In genomic region chr3:107983771-107984170, GRCm38 (mm10) we compare ENCODE assay signal across 25 mouse cellular contexts. TPM values are rescaled to one million over a fixed set of nuclear protein-coding genes. Genes with fewer than 3 reads are reported as not detected.
DNase-seq lines count a peak whose midpoint lies in the region; ATAC-seq and TF ChIP-seq lines count a peak whose summit lies in the region.
"Had no signal": no experiment of that assay in that cellular context is flagged by ENCODE, and none has a peak within 500 bp of the region (broad histone marks: within the 10 kb centered on the region; RNA-seq: fewer than 3 reads in every experiment).

No protein-coding gene starts in this region.

- WGBS in heart, adult 2 months, result 53% methylated on average over 3 of the region's 3 CpGs
- 47% methylated on average over 3 of the region's 3 CpGs for WGBS in kidney, embryonic 15.5 days
- WGBS in kidney, embryonic 14.5 days, result 50% methylated on average over 3 of the region's 3 CpGs

- TF ChIP-seq CTCF in heart, adult 2 months (IDR thresholded peaks at IDR 0.05), result no peak

- TF ChIP-seq EP300 in heart, adult 2 months (IDR thresholded peaks at IDR 0.05; ENCODE audit: insufficient read depth, low read depth, low read length), result no peak

- DNase-seq in heart, adult 11 months, result peak; percentile 86
- DNase-seq in heart, adult 2 months, result no peak
- DNase-seq in lung, postnatal 36 days, result peak; percentile 42
- DNase-seq in lung, postnatal 25 days (ENCODE audit: low spot score), result no peak
- no peak for DNase-seq in thymus, postnatal 25 days
- DNase-seq: cerebellum, adult 11-12 months; cerebellum, adult 9-10 months; cerebellum, postnatal 25 days; gastrocnemius, adult 2 months; gastrocnemius, postnatal 25 days; heart, adult 18-20 months; heart, postnatal 14 days had no signal

- intact Hi-C loops in heart, adult 2 months (cut with DNase I), result loop anchor here (2.0 to 5.0 kb wide), 2 partner anchors 19 to 34 kb away; partner anchors contain the start of gene Gstm1

- H3K9me3 ChIP-seq in kidney, embryonic 15.5 days (replicated peaks), result no peaks in the 10 kb centered on the region
- H3K9me3 ChIP-seq in kidney, embryonic 14.5 days (ENCODE audit: control insufficient read depth, low read length), result no peaks in the 10 kb centered on the region
- H3K9me3 ChIP-seq: embryonic facial prominence, embryonic 15.5 days; forebrain, embryonic 10.5 days; heart, embryonic 15.5 days; hindbrain, embryonic 10.5 days; hindbrain, embryonic 15.5 days had no signal

- H3K27me3 ChIP-seq in heart, adult 2 months (ENCODE audit: control insufficient read depth, insufficient read depth, low read length), result no peaks in the 10 kb centered on the region
- no peaks in the 10 kb centered on the region for H3K27me3 ChIP-seq in kidney, embryonic 15.5 days
- H3K27me3 ChIP-seq in kidney, embryonic 14.5 days (ENCODE audit: control insufficient read depth, insufficient read depth, low read length), result no peaks in the 10 kb centered on the region
- H3K27me3 ChIP-seq: embryonic facial prominence, embryonic 15.5 days; heart, embryonic 15.5 days; hindbrain, embryonic 15.5 days had no signal

- no peak overlapping the region for H3K4me2 ChIP-seq in kidney, embryonic 15.5 days
- H3K4me2 ChIP-seq in kidney, embryonic 14.5 days (replicated peaks; ENCODE audit: low read depth, low read length), result no peak overlapping the region
- H3K4me2 ChIP-seq: embryonic facial prominence, embryonic 15.5 days; heart, embryonic 11.5 days; heart, embryonic 15.5 days; hindbrain, embryonic 15.5 days had no signal

- TF ChIP-seq POLR2A in heart, adult 2 months (IDR thresholded peaks at IDR 0.05; ENCODE audit: insufficient read depth, low read depth, low read length), result no peak

- no peaks in the 10 kb centered on the region for H3K79me2 ChIP-seq in heart, adult 2 months (replicated peaks; ENCODE audit: control insufficient read depth, insufficient read depth, low read length)

- peaks cover 14% of the 10 kb centered on the region for H3K4me1 ChIP-seq in heart, adult 2 months (ENCODE audit: control insufficient read depth, insufficient read depth, low read length)
- H3K4me1 ChIP-seq in kidney, embryonic 15.5 days, result peaks cover 42% of the 10 kb centered on the region
- no peaks in the 10 kb centered on the region for H3K4me1 ChIP-seq in kidney, embryonic 14.5 days (ENCODE audit: control insufficient read depth, insufficient read depth, low read length)
- H3K4me1 ChIP-seq: hindbrain, embryonic 15.5 days had no signal

- H3K9ac ChIP-seq in heart, adult 2 months (ENCODE audit: low read depth, low read length), result no peak overlapping the region
- no peak overlapping the region for H3K9ac ChIP-seq in kidney, embryonic 15.5 days
- no peak overlapping the region for H3K9ac ChIP-seq in kidney, embryonic 14.5 days (ENCODE audit: low read depth, low read length)
- H3K9ac ChIP-seq: embryonic facial prominence, embryonic 15.5 days; heart, embryonic 15.5 days; hindbrain, embryonic 15.5 days had no signal

- no peak overlapping the region for H3K27ac ChIP-seq in heart, adult 2 months
- H3K27ac ChIP-seq in kidney, embryonic 15.5 days, result peak overlapping the region; percentile 25; the same call in 1 of the 2 replicates
- no peak overlapping the region for H3K27ac ChIP-seq in kidney, embryonic 14.5 days (ENCODE audit: low read depth, low read length)
- H3K27ac ChIP-seq: embryonic facial prominence, embryonic 15.5 days; forebrain, embryonic 10.5 days; gastrocnemius, adult 2 months; heart, embryonic 15.5 days; hindbrain, embryonic 10.5 days; hindbrain, embryonic 15.5 days had no signal

- ATAC-seq in kidney, embryonic 15.5 days (replicated peaks; ENCODE audit: low FRiP score), result no peak
- no peak for ATAC-seq in kidney, embryonic 14.5 days (ENCODE audit: low FRiP score, low TSS enrichment)
- ATAC-seq: activated CD4-positive, CD25-positive, alpha-beta regulatory T cell, adult 4 months; forebrain, embryonic 14.5 days had no signal

- no peaks in the 10 kb centered on the region for H3K36me3 ChIP-seq in heart, adult 2 months (ENCODE audit: control insufficient read depth, insufficient read depth, low read length)
- H3K36me3 ChIP-seq in kidney, embryonic 15.5 days, result no peaks in the 10 kb centered on the region
- H3K36me3 ChIP-seq in kidney, embryonic 14.5 days (ENCODE audit: control insufficient read depth, insufficient read depth, low read length), result no peaks in the 10 kb centered on the region
- H3K36me3 ChIP-seq: embryonic facial prominence, embryonic 15.5 days; forebrain, embryonic 10.5 days; heart, embryonic 15.5 days; hindbrain, embryonic 10.5 days; hindbrain, embryonic 15.5 days had no signal

- no peak overlapping the region for H3K4me3 ChIP-seq in heart, adult 2 months
- no peak overlapping the region for H3K4me3 ChIP-seq in kidney, embryonic 15.5 days (replicated peaks)
- H3K4me3 ChIP-seq in kidney, embryonic 14.5 days (ENCODE audit: low read length), result no peak overlapping the region
- H3K4me3 ChIP-seq: embryonic facial prominence, embryonic 15.5 days; erythroblast, embryonic 14.5 days; forebrain, embryonic 10.5 days; gastrocnemius, adult 2 months; heart, embryonic 15.5 days; hindbrain, embryonic 10.5 days; hindbrain, embryonic 15.5 days had no signal

RNA-seq across cellular contexts. Expression of gene Gstm2, which starts 2.5 kb away (rescaled TPM):
- total RNA-seq in heart, adult 2 months (2021), result 100 to 1,000 TPM; 214 to 222 TPM
- polyA plus RNA-seq in heart, adult 2 months (2012; rRNA removed), result 169 and 280 TPM in 2 replicates
- 93.9 and 101 TPM in 2 replicates for polyA plus RNA-seq in kidney, embryonic 15.5 days (2015; fragmentation: Nextera tagmentation; extraction: Ambion mirVana)
- 76.2 and 79.8 TPM in 2 replicates for polyA plus RNA-seq in kidney, embryonic 14.5 days (2014; fragmentation: Nextera tagmentation; extraction: Ambion mirVana)
- total RNA-seq: MEL had no signal
- polyA plus RNA-seq: activated CD4-positive, CD25-positive, alpha-beta regulatory T cell, adult 4 months; erythroblast, embryonic 14.5 days had no signal

RNA-seq across cellular contexts. Expression of gene Gstm3, which starts 14.7 kb away (rescaled TPM):
- total RNA-seq in heart, adult 2 months (2021), result not detected
- 0.08 TPM in 1 of 2 replicates, not detected in the other for polyA plus RNA-seq in heart, adult 2 months (2012; rRNA removed)
- polyA plus RNA-seq in kidney, embryonic 15.5 days (2015; fragmentation: Nextera tagmentation; extraction: Ambion mirVana), result 0.26 and 0.66 TPM in 2 replicates
- 0.16 TPM in 1 of 2 replicates, not detected in the other for polyA plus RNA-seq in kidney, embryonic 14.5 days (2014; fragmentation: Nextera tagmentation; extraction: Ambion mirVana)
- total RNA-seq: gastrocnemius, adult 2 months; gastrocnemius, postnatal 25 days; heart, adult 18-20 months; heart, postnatal 14 days; MEL had no signal
- polyA plus RNA-seq: activated CD4-positive, CD25-positive, alpha-beta regulatory T cell, adult 4 months; C2C12; embryonic facial prominence, embryonic 15.5 days; forebrain, embryonic 10.5 days; forebrain, embryonic 14.5 days; heart, embryonic 15.5 days; hindbrain, embryonic 10.5 days had no signal

RNA-seq across cellular contexts. Expression of gene Gstm1, which starts 34.0 kb away (rescaled TPM):
- total RNA-seq in heart, adult 2 months (2021), result 100 to 1,000 TPM; 334 to 410 TPM
- polyA plus RNA-seq in heart, adult 2 months (2012; rRNA removed), result 602 and 658 TPM in 2 replicates
- 75.6 and 93.6 TPM in 2 replicates for polyA plus RNA-seq in kidney, embryonic 15.5 days (2015; fragmentation: Nextera tagmentation; extraction: Ambion mirVana)
- 63.0 and 73.6 TPM in 2 replicates for polyA plus RNA-seq in kidney, embryonic 14.5 days (2014; fragmentation: Nextera tagmentation; extraction: Ambion mirVana)

RNA-seq across cellular contexts. Expression of gene Gstm6, which starts 40.2 kb away (rescaled TPM):
- 1 to 10 TPM; 3.0 to 3.7 TPM for total RNA-seq in heart, adult 2 months (2021)
- 3.7 and 4.6 TPM in 2 replicates for polyA plus RNA-seq in heart, adult 2 months (2012; rRNA removed)
- polyA plus RNA-seq in kidney, embryonic 15.5 days (2015; fragmentation: Nextera tagmentation; extraction: Ambion mirVana), result 7.5 and 8.4 TPM in 2 replicates
- polyA plus RNA-seq in kidney, embryonic 14.5 days (2014; fragmentation: Nextera tagmentation; extraction: Ambion mirVana), result 4.4 and 5.7 TPM in 2 replicates
- total RNA-seq: MEL had no signal
- polyA plus RNA-seq: activated CD4-positive, CD25-positive, alpha-beta regulatory T cell, adult 4 months; C2C12; erythroblast, embryonic 14.5 days had no signal

RNA-seq across cellular contexts. Expression of gene Gstm7, which starts 52.2 kb away (rescaled TPM):
- total RNA-seq in heart, adult 2 months (2021), result 10 to 100 TPM; 80.5 to 95.0 TPM
- polyA plus RNA-seq in heart, adult 2 months (2012; rRNA removed), result 70.4 and 119 TPM in 2 replicates
- 16.6 and 21.3 TPM in 2 replicates for polyA plus RNA-seq in kidney, embryonic 15.5 days (2015; fragmentation: Nextera tagmentation; extraction: Ambion mirVana)
- polyA plus RNA-seq in kidney, embryonic 14.5 days (2014; fragmentation: Nextera tagmentation; extraction: Ambion mirVana), result 18.6 and 22.6 TPM in 2 replicates
- total RNA-seq: MEL had no signal
- polyA plus RNA-seq: erythroblast, embryonic 14.5 days had no signal

Comparison
In these comparisons a context has a peak if more than half of its experiments do, and no peak if none do; other contexts are left out.
1. DNase-seq: peak in heart, adult 11 months (single experiment) and lung, postnatal 36 days (single experiment); none in heart, adult 2 months (0 of 2), lung, postnatal 25 days (single experiment) and thymus, postnatal 25 days (single experiment).